Mouse (Mus musculus) left cerebral cortex, adult 2 months (tissue): ENCODE data around the gene Tnpo1. TPM values are rescaled to one million over a fixed set of nuclear protein-coding genes. Genes with fewer than 3 reads are reported as not detected.
A peak's percentile ranks its signal among the peaks of the same experiment; 100 is the strongest.

Experiments
- DNase-seq, 2 experiments: peaks; one replicate each; pipeline ENCODE4 v3.0.0; 2021 to 2022; ENCODE audit warnings: low spot score in 2 of 2, mixed read lengths in 1 of 2; ENCODE audit errors: extremely low spot score in 1 of 2
- H3K27ac ChIP-seq: fragments of 200-600 bp; 2 replicates; pipeline ENCODE4 v1.8.1; 2022
- H3K4me3 ChIP-seq: fragments of 200-600 bp; 2 replicates; pipeline ENCODE4 v1.8.1; 2022
- CTCF ChIP-seq: fragments of 200-600 bp; IDR thresholded peaks from 2 replicates; pipeline ENCODE4 v1.8.1; 2022; ENCODE audit warnings: antibody characterized with exemption, mild to moderate bottlenecking, moderate library complexity
- intact Hi-C: fragments of 180-260 bp; cut with DNase I; formaldehyde crosslinking; loops from one replicate; pipeline ENCODE4 v1.15.1; 2025
- total RNA-seq, 2 experiments: library from RNA; stranded (reverse); gene quantifications; 2 replicates each; pipeline ENCODE4 v1.2.3; 2021

The Tnpo1 gene
- total RNA-seq, 2 experiments from 2014 or later: 66.9 to 67.5 TPM

- TF ChIP-seq CTCF: no peak
- peak overlapping the region; percentile 90 for H3K27ac ChIP-seq
- intact Hi-C loops: no loop called here
Measured at GRCm38 (mm10) chr13:98814275-98815040, 111.7 kb downstream of the Tnpo1 start.

DNA sequence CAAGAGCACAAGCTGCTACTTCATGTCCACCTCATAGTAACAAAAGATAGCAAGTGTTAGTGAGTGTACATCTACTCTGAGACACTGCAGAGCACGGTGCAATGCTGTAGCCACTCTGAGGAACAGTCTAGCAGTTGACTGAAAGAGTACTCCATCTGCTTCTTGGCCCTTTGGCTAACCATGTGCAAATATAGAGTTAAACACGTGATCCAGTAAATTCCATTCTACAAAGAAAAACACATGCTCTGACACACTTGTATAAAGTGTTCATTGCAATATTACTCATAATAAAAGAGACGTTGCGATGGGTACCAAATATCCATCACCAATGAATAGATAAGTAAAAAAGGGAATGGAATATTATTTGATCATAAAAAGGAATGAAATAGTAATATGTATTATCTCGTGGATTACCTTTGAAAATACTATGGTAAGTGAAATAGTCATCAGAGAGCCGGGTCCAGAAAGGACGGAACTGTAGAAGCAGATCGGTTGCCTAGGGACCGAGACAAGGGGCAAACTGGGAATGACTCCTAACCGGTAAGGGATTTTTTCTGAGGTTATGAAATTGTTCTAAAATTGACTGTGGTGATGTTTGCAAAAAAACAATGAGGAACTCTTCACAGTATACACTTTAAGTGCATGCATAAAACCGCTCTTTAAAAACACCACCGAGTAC is 112.4 kb downstream of the Tnpo1 start:
- no peak for TF ChIP-seq CTCF
- Histone ChIP-seq H3K4me3 (peak overlapping the region; percentile 93), H3K27ac (peak overlapping the region; percentile 87)
- intact Hi-C loops: no loop called here
- DNase-seq: no peak

More at GRCm38 (mm10) chr13:98814275-98815040, 111.7 kb downstream of the Tnpo1 start:
- H3K4me3 ChIP-seq: peak overlapping the region; percentile 93
- DNase-seq: peak; percentile 47 to 54

DNA sequence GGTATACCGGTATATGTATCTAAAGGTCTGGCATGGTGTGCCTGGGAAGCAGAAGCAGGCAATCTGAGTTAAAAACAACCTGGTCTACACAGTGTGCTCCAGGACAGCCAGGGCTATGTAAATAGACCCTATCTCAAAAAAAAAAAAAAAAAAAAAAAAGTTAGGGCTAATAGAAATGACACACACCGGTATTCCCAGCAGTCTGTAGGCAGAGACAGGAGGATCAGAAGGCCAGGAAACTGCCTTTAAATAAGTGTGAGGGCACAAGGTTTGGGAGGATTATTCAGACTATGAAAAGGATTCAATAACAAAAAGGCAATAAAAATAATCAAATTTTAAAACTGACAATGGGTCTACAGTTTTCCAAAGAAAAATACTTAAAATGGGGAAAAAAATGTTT is 113.0 kb downstream of the Tnpo1 start:
- H3K27ac ChIP-seq: no peak overlapping the region
- H3K4me3 ChIP-seq: peak overlapping the region; percentile 93
- intact Hi-C loops: no loop called here
- DNase-seq: no peak
- no peak for TF ChIP-seq CTCF

DNA sequence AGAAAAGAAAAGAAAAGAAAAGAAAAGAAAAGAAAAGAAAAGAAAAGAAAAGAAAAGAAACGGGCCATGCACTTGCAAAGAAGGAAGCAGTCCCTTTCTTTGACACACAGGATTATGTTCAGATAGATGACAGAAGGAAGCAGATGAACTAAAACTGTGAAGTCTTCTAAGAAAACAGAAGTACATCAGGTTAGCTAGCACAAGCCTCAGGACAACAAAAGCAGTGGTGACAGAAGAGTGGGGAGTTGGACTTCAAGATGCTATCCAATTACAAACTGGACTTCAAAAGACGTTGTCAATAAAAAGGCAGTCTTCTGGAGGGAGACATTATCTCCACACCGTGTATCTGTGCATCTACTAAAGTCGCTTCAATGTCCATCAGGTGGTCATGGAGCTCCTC is 113.9 kb downstream of the Tnpo1 start:
- intact Hi-C loops: no loop called here
- no peak for TF ChIP-seq CTCF
- H3K27ac ChIP-seq: no peak overlapping the region
- H3K4me3 ChIP-seq: no peak overlapping the region
- DNase-seq: no peak

DNA sequence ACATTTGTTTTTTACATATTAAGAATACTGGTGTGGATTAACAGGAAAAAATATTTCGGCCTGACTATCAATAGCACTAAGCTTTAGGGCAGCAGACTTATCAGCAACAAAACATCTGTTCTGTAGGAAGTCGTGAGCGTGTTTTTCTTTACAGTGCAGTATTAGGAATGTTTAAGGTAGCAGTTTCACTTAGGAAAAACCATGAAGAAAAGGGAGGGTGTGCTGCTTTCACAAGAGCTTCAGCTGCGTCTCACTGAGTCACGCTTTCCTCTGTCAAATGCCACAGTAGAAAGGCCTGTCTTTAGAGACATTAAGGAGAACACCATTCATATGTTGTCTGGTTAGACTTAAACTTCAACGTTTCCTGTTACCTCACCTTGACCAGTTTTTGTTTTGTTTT is 116.0 kb downstream of the Tnpo1 start:
- Histone ChIP-seq H3K27ac (peak overlapping the region; percentile 53), H3K4me3 (no peak overlapping the region)
- TF ChIP-seq CTCF: no peak
- DNase-seq: no peak
- intact Hi-C loops: no loop called here

DNA sequence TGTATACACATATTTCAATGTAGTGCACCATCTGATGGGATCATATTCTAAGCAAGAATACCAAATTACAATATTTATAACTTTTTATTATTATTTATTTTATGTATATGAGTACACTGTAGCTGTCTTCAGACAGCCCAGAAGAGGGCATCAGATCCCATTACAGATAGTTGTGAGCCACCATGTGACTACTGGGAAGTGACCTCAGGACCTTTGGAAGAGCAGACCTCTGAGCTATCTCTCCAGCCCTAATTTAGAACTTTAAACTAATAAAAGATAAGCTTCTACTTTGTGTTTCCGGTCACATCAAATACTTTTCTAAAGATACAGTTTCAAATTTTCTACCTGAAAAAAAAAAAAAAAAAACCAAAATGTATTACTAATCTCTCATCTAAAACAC is 117.1 kb downstream of the Tnpo1 start:
- no peak for DNase-seq
- H3K27ac ChIP-seq: no peak overlapping the region
- no peak overlapping the region for H3K4me3 ChIP-seq
- intact Hi-C loops: no loop called here
- no peak; the same call in none of the 2 replicates for TF ChIP-seq CTCF

DNA sequence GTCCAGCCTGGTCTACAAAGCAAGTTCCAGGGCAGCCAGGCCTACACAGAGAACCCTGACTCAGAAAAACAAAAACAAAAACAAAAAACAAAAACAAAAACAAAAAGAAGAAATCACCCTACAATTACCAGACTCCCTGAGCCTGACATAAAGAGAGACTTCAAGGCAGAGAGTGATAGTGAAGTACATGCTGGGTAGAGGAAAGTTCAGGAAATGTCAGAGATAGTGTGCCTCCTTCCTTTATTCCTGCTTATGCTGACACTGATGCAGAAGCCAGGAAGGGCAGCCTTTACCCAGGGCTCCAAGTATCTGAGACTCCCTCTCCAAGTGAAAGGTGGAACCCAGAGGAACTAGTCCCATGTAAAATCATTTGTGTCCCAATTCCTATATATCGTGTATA is 121.7 kb downstream of the Tnpo1 start:
- H3K4me3 ChIP-seq: no peak overlapping the region
- DNase-seq: no peak
- H3K27ac ChIP-seq: no peak overlapping the region
- TF ChIP-seq CTCF: no peak
- intact Hi-C loops: no loop called here

DNA sequence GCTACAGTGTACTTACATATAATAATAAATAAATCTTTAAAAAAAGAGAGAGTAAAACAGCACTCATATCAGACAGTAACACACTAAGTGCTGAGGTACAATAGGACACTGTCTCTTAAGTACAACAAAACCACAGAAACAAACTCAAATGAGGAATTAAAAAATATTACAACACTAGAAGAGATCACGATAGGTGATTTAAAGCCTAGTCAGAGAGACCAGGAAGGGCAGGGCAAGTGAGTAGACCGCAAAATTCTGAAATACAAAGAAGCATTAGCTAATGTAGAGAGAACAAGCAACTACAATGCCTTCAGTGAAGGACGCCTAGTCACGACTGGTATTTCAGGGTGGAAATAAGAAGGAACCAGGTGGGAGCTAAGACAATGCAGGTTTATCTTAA is 122.5 kb downstream of the Tnpo1 start:
- Histone ChIP-seq H3K27ac (no peak overlapping the region), H3K4me3 (no peak overlapping the region)
- TF ChIP-seq CTCF: no peak
- intact Hi-C loops: no loop called here
- DNase-seq: no peak

DNA sequence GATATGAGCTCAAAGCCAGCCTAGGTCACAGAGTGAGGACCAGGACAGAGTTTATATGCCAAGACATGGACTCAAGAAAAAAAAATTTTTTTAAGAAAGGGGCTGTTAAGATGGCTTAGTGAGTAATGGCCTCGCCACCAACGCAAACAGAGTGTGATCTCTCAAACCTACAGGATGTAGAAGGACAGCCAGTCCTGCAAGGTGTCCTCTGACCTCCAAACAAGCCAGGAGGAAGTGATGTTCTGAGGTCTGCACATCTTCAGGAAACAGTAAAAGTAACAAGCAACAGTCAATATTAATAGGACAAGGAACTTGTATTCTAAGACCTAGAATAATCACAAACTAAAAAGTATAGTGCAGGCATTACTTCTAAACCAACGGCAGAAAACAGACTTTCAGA is 123.2 kb downstream of the Tnpo1 start:
- no peak for TF ChIP-seq CTCF
- no peak for DNase-seq
- intact Hi-C loops: no loop called here
- no peak overlapping the region for H3K4me3 ChIP-seq
- H3K27ac ChIP-seq: no peak overlapping the region

GRCm38 (mm10) chr13:98795511-98795910 is 130.7 kb downstream of the Tnpo1 start:
- H3K4me3 ChIP-seq: no peak overlapping the region
- DNase-seq: no peak
- TF ChIP-seq CTCF: no peak
- no peak overlapping the region for H3K27ac ChIP-seq
- intact Hi-C loops: no loop called here

GRCm38 (mm10) chr13:98792864-98793263 is 133.3 kb downstream of the Tnpo1 start:
- DNase-seq: no peak
- no peak for TF ChIP-seq CTCF
- no peak overlapping the region for H3K27ac ChIP-seq
- H3K4me3 ChIP-seq: no peak overlapping the region
- intact Hi-C loops: no loop called here

DNA sequence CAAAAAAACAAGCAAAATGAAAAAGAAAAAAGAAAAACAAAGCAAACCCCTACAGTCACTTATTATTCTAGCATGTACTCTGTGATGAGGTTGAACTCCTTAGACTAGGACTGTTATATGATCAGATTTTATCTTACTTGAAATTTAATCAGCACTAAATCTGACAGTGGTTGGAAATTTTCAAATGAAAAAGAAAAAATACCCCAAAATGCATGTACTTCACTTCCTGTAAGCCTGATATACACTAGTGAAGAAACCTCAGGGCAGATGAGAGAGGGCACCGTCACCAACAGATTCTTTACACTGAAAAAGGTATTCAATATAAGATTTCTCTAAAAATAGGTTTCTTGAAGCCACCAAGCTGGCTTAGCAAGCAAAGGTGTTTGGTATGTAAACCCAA is 134.5 kb downstream of the Tnpo1 start:
- no peak for DNase-seq
- no peak for TF ChIP-seq CTCF
- intact Hi-C loops: no loop called here
- no peak overlapping the region for H3K4me3 ChIP-seq
- H3K27ac ChIP-seq: no peak overlapping the region

Other genes starting within 250 kb of the Tnpo1 start
- gene Tmem171, start 231.6 kb downstream of the Tnpo1 start, total RNA-seq: under 1 TPM in 1 of 2 experiments, not detected in 1; 0.30 TPM
- 10 to 100 TPM; 36.6 to 40.8 TPM for gene Fcho2, start 110.9 kb downstream of the Tnpo1 start, total RNA-seq
- not detected for gene 1700024P04Rik, start 58.2 kb upstream of the Tnpo1 start, total RNA-seq